Mouse (Mus musculus) lung, postnatal 0 days (tissue): ENCODE results near the gene Diaph3. TPM values are rescaled to one million over a fixed set of nuclear protein-coding genes. Genes with fewer than 3 reads are reported as not detected.

ENCODE experiments used
- ATAC-seq: fragments of 200-750 bp; cut with Nextera tagmentation; 2 replicates; pipeline ENCODE4 v1.8.0; 2017; ENCODE audit warnings: moderate library complexity
- DNase-seq: peaks from one replicate; pipeline ENCODE4 v3.0.0-alpha.2; 2016; ENCODE audit warnings: low spot score
- H3K27ac ChIP-seq: fragments of 300-500 bp; sonication (generic); 2 replicates; pipeline ENCODE4 v1.5.1; 2014; ENCODE audit warnings: antibody characterized with exemption, mild to moderate bottlenecking, low read length, mixed read lengths
- H3K27me3 ChIP-seq: fragments of 300-500 bp; sonication (generic); replicated peaks from 2 replicates; pipeline ENCODE4 v1.6.1; 2014; ENCODE audit warnings: low read length, mixed read lengths; ENCODE audit not compliant: insufficient read depth
- H3K36me3 ChIP-seq: fragments of 300-500 bp; sonication (generic); 2 replicates; pipeline ENCODE4 v1.6.1; 2014; ENCODE audit warnings: low read length, mixed read lengths; ENCODE audit not compliant: insufficient read depth
- H3K4me1 ChIP-seq: fragments of 300-500 bp; sonication (generic); 2 replicates; pipeline ENCODE4 v1.6.1; 2014; ENCODE audit warnings: antibody characterized with exemption, low read depth, low read length, mixed read lengths; ENCODE audit not compliant: insufficient read depth
- H3K4me2 ChIP-seq: fragments of 300-500 bp; sonication (generic); replicated peaks from 2 replicates; pipeline ENCODE4 v1.6.1; 2014; ENCODE audit warnings: low read depth, mild to moderate bottlenecking, low read length, moderate library complexity, mixed read lengths
- H3K4me3 ChIP-seq: fragments of 300-500 bp; sonication (generic); 2 replicates; pipeline ENCODE4 v1.5.1; 2014; ENCODE audit warnings: low read depth, low read length
- H3K9ac ChIP-seq: fragments of 300-500 bp; sonication (generic); replicated peaks from 2 replicates; pipeline ENCODE4 v1.6.1; 2014; ENCODE audit warnings: low read depth, mild to moderate bottlenecking
- H3K9me3 ChIP-seq: fragments of 300-500 bp; sonication (generic); 2 replicates; pipeline ENCODE4 v1.6.1; 2016; ENCODE audit warnings: low read length, mixed read lengths
- CTCF ChIP-seq: IDR thresholded peaks from 2 replicates; pipeline ENCODE4 v1.5.1; 2016; ENCODE audit warnings: antibody characterized with exemption, mild to moderate bottlenecking
- EP300 ChIP-seq: IDR thresholded peaks from 2 replicates; pipeline ENCODE4 v1.6.1; 2016; ENCODE audit warnings: antibody characterized with exemption, mild to moderate bottlenecking, control low read depth
- WGBS: fragments of 180-500 bp; shearing (Covaris S2); extraction: QIAGEN DNeasy Blood & Tissue Kit; methylation state at CpG from one replicate; pipeline ENCODE4 v1.1.7; 2014; 5-methylcytosine and 5-hydroxymethylcytosine counted together
- microRNA-seq: library from miRNA; unstranded; fragments of <30 nt; microRNA quantifications from one replicate; pipeline ENCODE4, GENCODE M21; 2016
- polyA plus RNA-seq: library from polyadenylated mRNA; unstranded; fragments of >200 nt; fragmentation: Nextera tagmentation; extraction: Ambion mirVana; gene quantifications from 2 replicates; pipeline ENCODE4 v1.2.1, GENCODE M21; 2015

Diaph3 gene
- polyA plus RNA-seq, 1 experiment from 2014 or later: 2.3 TPM

DNA sequence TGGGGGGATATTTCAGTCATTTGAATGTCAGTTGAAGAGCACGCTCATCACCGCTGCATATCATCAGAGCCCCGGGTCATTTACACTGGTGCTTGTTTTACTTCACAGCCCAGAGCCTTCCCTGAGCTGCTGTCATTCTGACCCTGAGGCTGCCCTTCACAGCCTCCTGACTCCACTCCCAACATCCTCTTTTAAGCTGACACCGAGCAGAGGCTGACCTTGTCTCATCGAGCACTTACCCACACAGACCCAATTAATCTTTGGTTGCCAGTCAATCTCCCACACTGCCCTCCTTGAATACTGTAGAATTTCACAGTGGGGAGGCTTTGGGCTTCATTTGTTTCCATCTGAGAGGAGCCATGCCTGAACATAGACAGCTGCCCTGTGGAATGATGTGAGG lies 521.4 kb downstream of the Diaph3 start:
- no peaks in the 10 kb centered on the region for H3K4me1 ChIP-seq
- TF ChIP-seq EP300 (no peak), CTCF (no peak)
- DNase-seq (no peak), ATAC-seq (no peak)
- no peak overlapping the region for H3K4me2 ChIP-seq
- H3K4me3 ChIP-seq: no peak overlapping the region
- H3K27ac ChIP-seq: no peak overlapping the region
- H3K9ac ChIP-seq: no peak overlapping the region
- no peaks in the 10 kb centered on the region for H3K36me3 ChIP-seq
- H3K27me3 ChIP-seq: no peaks in the 10 kb centered on the region
- 64% methylated on average over 5 of the region's 5 CpGs for WGBS
- no peaks in the 10 kb centered on the region for H3K9me3 ChIP-seq

Small RNA genes lying within 50 kb of the gene (microRNA-seq; reads per million reads assigned to microRNA genes)
- not detected for gene Gm23438
